Mouse (Mus musculus) E14TG2a.4 (cell line): ENCODE results near the gene Phb.

Experiments used
- CTCF ChIP-seq: conservative IDR thresholded peaks from 2 replicates; pipeline ENCODE4 v1.5.1; 2014; ENCODE audit warnings: low read length
- NANOG ChIP-seq: IDR thresholded peaks from 2 replicates; pipeline ENCODE4 v1.6.1; 2014; ENCODE audit warnings: borderline replicate concordance, low read length, mixed read lengths
- POU5F1 ChIP-seq: IDR thresholded peaks from 2 replicates; pipeline ENCODE4 v1.6.1; 2014; ENCODE audit warnings: low read length, borderline replicate concordance

DNA sequence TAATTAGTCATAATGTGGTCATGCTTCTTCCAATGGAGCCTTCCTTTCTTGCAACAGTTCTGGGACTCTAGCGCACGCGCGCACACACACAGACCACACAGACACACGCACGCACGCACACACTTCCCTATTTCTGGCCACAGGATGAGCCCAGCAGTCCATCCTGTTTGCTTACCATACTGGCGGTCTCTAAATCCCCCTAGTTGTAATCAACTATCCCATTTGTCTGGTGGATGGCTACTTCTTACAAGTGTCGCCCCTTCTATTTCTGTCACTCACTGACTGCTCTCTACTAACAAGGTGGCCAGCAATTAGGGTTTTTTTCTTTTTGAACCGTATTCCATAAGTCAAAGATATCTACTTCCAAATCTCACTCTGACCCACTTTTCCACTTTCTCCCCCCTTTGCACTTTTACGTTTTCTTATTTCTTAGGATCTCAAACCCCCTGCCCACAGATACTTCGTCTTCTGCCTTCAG lies 45.4 kb downstream of the Phb start:
- TF ChIP-seq CTCF (no peak), POU5F1 (no peak), NANOG (no peak)
